Mouse (Mus musculus) stomach, postnatal 0 days (tissue): ENCODE measurements around the gene Ascc2. TPM values are rescaled to one million over a fixed set of nuclear protein-coding genes. Genes with fewer than 3 reads are reported as not detected.
A peak's percentile ranks its signal among the peaks of the same experiment; 100 is the strongest.

Experiments used
- ATAC-seq: fragments of 200-750 bp; cut with Nextera tagmentation; 2 replicates; pipeline ENCODE4 v1.8.0; 2017; ENCODE audit not compliant: low FRiP score, low TSS enrichment
- DNase-seq: peaks from one replicate; pipeline ENCODE4 v3.0.0-alpha.2; 2016; ENCODE audit warnings: low spot score
- H3K27ac ChIP-seq: fragments of 300-500 bp; sonication (generic); replicated peaks from 2 replicates; pipeline ENCODE4 v1.5.1; 2014; ENCODE audit warnings: mild to moderate bottlenecking, control low read depth
- H3K27me3 ChIP-seq: fragments of 300-500 bp; sonication (generic); 2 replicates; pipeline ENCODE4 v1.6.1; 2014; ENCODE audit warnings: low read length; ENCODE audit not compliant: control insufficient read depth, insufficient read depth
- H3K36me3 ChIP-seq: fragments of 300-500 bp; sonication (generic); 2 replicates; pipeline ENCODE4 v1.6.1; 2014; ENCODE audit warnings: low read length, mixed read lengths; ENCODE audit not compliant: control insufficient read depth, insufficient read depth
- H3K4me1 ChIP-seq: fragments of 300-500 bp; sonication (generic); replicated peaks from 2 replicates; pipeline ENCODE4 v1.6.1; 2014; ENCODE audit warnings: antibody characterized with exemption; ENCODE audit not compliant: control insufficient read depth, insufficient read depth
- H3K4me2 ChIP-seq: fragments of 300-500 bp; sonication (generic); replicated peaks from 2 replicates; pipeline ENCODE4 v1.6.1; 2014; ENCODE audit warnings: low read depth, mild to moderate bottlenecking, control low read depth, moderate library complexity
- H3K4me3 ChIP-seq: fragments of 300-500 bp; sonication (generic); 2 replicates; pipeline ENCODE4 v1.5.1; 2014; ENCODE audit warnings: low read depth, low read length, control low read depth
- H3K9ac ChIP-seq: fragments of 300-500 bp; sonication (generic); 2 replicates; pipeline ENCODE4 v1.6.1; 2014; ENCODE audit warnings: mild to moderate bottlenecking, low read length, control low read depth, mixed read lengths
- H3K9me3 ChIP-seq: fragments of 300-500 bp; sonication (generic); 2 replicates; pipeline ENCODE4 v1.6.1; 2016; ENCODE audit warnings: low read length; ENCODE audit not compliant: control insufficient read depth
- CTCF ChIP-seq: IDR thresholded peaks from 2 replicates; pipeline ENCODE4 v1.5.1; 2016; ENCODE audit warnings: antibody characterized with exemption, low read depth, mild to moderate bottlenecking, moderate library complexity
- EP300 ChIP-seq: optimal IDR thresholded peaks from 2 replicates; pipeline ENCODE3; 2016; ENCODE audit warnings: antibody characterized with exemption
- WGBS: fragments of 180-500 bp; shearing (Covaris S2); extraction: QIAGEN DNeasy Blood & Tissue Kit; methylation state at CpG from one replicate; pipeline ENCODE4 v1.1.7; 2014; 5-methylcytosine and 5-hydroxymethylcytosine counted together
- polyA plus RNA-seq: library from polyadenylated mRNA; unstranded; fragments of >200 nt; fragmentation: Nextera tagmentation; extraction: Ambion mirVana; gene quantifications from 2 replicates; pipeline ENCODE4 v1.2.1, GENCODE M21; 2015

The Ascc2 gene
- polyA plus RNA-seq, 1 experiment from 2014 or later, result 20.2 TPM

- Histone ChIP-seq H3K27ac (no peak overlapping the region), H3K4me1 (no peaks in the 10 kb centered on the region), H3K27me3 (no peaks in the 10 kb centered on the region), H3K9ac (no peak overlapping the region), H3K4me3 (no peak overlapping the region), H3K36me3 (peaks cover 7% of the 10 kb centered on the region; the same call in 1 of the 2 replicates), H3K9me3 (no peaks in the 10 kb centered on the region), H3K4me2 (no peak overlapping the region)
- ATAC-seq (no peak), DNase-seq (no peak)
- 76% methylated on average over 7 of the region's 7 CpGs for WGBS
- TF ChIP-seq CTCF (no peak), EP300 (no peak)
These were observed 94.2 kb downstream of the Ascc2 start for GRCm38 (mm10) chr11:4731781-4732180.

- H3K9me3 ChIP-seq, result no peaks in the 10 kb centered on the region
- no peaks in the 10 kb centered on the region for H3K4me1 ChIP-seq
- no peak overlapping the region for H3K27ac ChIP-seq
- H3K4me3 ChIP-seq, result no peak overlapping the region
- DNase-seq (no peak), ATAC-seq (no peak)
- H3K4me2 ChIP-seq, result no peak overlapping the region
- H3K36me3 ChIP-seq, result peaks cover 7% of the 10 kb centered on the region; the same call in 1 of the 2 replicates
- WGBS, result 44% methylated on average over 12 of the region's 12 CpGs
- no peak overlapping the region for H3K9ac ChIP-seq
- H3K27me3 ChIP-seq, result no peaks in the 10 kb centered on the region
- peak; percentile 46; the same call in 1 of the 2 replicates for TF ChIP-seq CTCF
- no peak for TF ChIP-seq EP300
These were observed 96.6 kb downstream of the Ascc2 start for GRCm38 (mm10) chr11:4734179-4734578.

Other genes starting within 250 kb of the Ascc2 start
- 0.11 and 0.51 TPM in 2 replicates for gene Hormad2, start 196.6 kb upstream of the Ascc2 start, polyA plus RNA-seq
- gene Mtmr3, start 42.9 kb upstream of the Ascc2 start, polyA plus RNA-seq, result 11.7 and 13.4 TPM in 2 replicates
- gene Gm11032, start 17.7 kb upstream of the Ascc2 start, polyA plus RNA-seq, result not detected in 2 replicates
- 1,477 and 1,517 TPM in 2 replicates for gene Uqcr10, start 66.6 kb downstream of the Ascc2 start, polyA plus RNA-seq
- gene Zmat5, start 66.9 kb downstream of the Ascc2 start, polyA plus RNA-seq, result 57.4 and 63.5 TPM in 2 replicates
- gene Cabp7, start 109.0 kb downstream of the Ascc2 start, polyA plus RNA-seq, result 0.12 and 0.13 TPM in 2 replicates
- gene Nf2, start 211.8 kb downstream of the Ascc2 start, polyA plus RNA-seq, result 18.2 and 18.7 TPM in 2 replicates
- 28.2 and 29.7 TPM in 2 replicates for gene Nipsnap1, start 236.2 kb downstream of the Ascc2 start, polyA plus RNA-seq